Mouse (Mus musculus) heart, embryonic 10.5 days (tissue): ENCODE measurements around the gene Sigirr. TPM values are rescaled to one million over a fixed set of nuclear protein-coding genes. Genes with fewer than 3 reads are reported as not detected.

Experiments
- DNase-seq: peaks from one replicate; pipeline ENCODE4 v3.0.0-alpha.2; 2017; ENCODE audit warnings: low spot score
- H3K27ac ChIP-seq: fragments of 300-500 bp; sonication (generic); 2 replicates; pipeline ENCODE4 v1.5.1; 2016; ENCODE audit warnings: mild to moderate bottlenecking
- H3K27me3 ChIP-seq: fragments of 300-500 bp; sonication (generic); 2 replicates; pipeline ENCODE4 v1.6.1; 2016; ENCODE audit warnings: mild to moderate bottlenecking; ENCODE audit not compliant: poor library complexity, insufficient read depth, severe bottlenecking
- H3K36me3 ChIP-seq: fragments of 300-500 bp; sonication (generic); 2 replicates; pipeline ENCODE4 v1.6.1; 2016; ENCODE audit warnings: mild to moderate bottlenecking, moderate library complexity
- H3K4me1 ChIP-seq: fragments of 300-500 bp; sonication (generic); 2 replicates; pipeline ENCODE4 v1.6.1; 2016; ENCODE audit warnings: mild to moderate bottlenecking
- H3K4me3 ChIP-seq: fragments of 300-500 bp; sonication (generic); 2 replicates; pipeline ENCODE4 v1.5.1; 2016; ENCODE audit warnings: mild to moderate bottlenecking, moderate library complexity
- H3K9me3 ChIP-seq: fragments of 300-500 bp; sonication (generic); 2 replicates; pipeline ENCODE4 v1.6.1; 2016; ENCODE audit warnings: mild to moderate bottlenecking, moderate library complexity
- WGBS: fragments of 180-500 bp; shearing (Covaris S2); methylation state at CpG from one replicate; pipeline ENCODE4 v1.1.7; 2016; 5-methylcytosine and 5-hydroxymethylcytosine counted together
- polyA plus RNA-seq: library from polyadenylated mRNA; unstranded; fragments of >200 nt; fragmentation: Nextera tagmentation; extraction: Ambion mirVana; gene quantifications from 2 replicates; pipeline ENCODE4 v1.2.1, GENCODE M21; 2016

Gene Sigirr
- polyA plus RNA-seq, 1 experiment from 2014 or later = 5.7 TPM

- DNase-seq = no peak
- H3K9me3 ChIP-seq = no peaks in the 10 kb centered on the region
- no peaks in the 10 kb centered on the region for H3K36me3 ChIP-seq
- peaks cover 18% of the 10 kb centered on the region for H3K4me1 ChIP-seq
- no peak overlapping the region for H3K4me3 ChIP-seq
- peaks cover 15% of the 10 kb centered on the region for H3K27me3 ChIP-seq
- H3K27ac ChIP-seq = no peak overlapping the region
- WGBS = 55% methylated on average over 17 of the region's 17 CpGs
Observed at GRCm38 (mm10) chr7:141051060-141051685, 49.2 kb downstream of the Sigirr start.

GRCm38 (mm10) chr7:141049326-141049725 lies 51.0 kb downstream of the Sigirr start:
- no peak for DNase-seq
- Histone ChIP-seq H3K4me3 (no peak overlapping the region), H3K27ac (no peak overlapping the region), H3K36me3 (no peaks in the 10 kb centered on the region), H3K9me3 (no peaks in the 10 kb centered on the region), H3K4me1 (peaks cover 18% of the 10 kb centered on the region), H3K27me3 (peaks cover 15% of the 10 kb centered on the region)
- 71% methylated on average over 2 of the region's 2 CpGs for WGBS

GRCm38 (mm10) chr7:141048226-141049218 lies 51.9 kb downstream of the Sigirr start:
- DNase-seq = peak; percentile 95
- Histone ChIP-seq H3K27me3 (peaks cover 15% of the 10 kb centered on the region), H3K9me3 (no peaks in the 10 kb centered on the region), H3K27ac (peak overlapping the region; percentile 70), H3K36me3 (no peaks in the 10 kb centered on the region), H3K4me3 (peak overlapping the region; percentile 51), H3K4me1 (peaks cover 18% of the 10 kb centered on the region)
- 10% methylated on average over 21 of the region's 21 CpGs for WGBS

GRCm38 (mm10) chr7:141047581-141048225 lies 52.7 kb downstream of the Sigirr start:
- no peaks in the 10 kb centered on the region for H3K36me3 ChIP-seq
- H3K4me3 ChIP-seq = peak overlapping the region; percentile 51
- peaks cover 21% of the 10 kb centered on the region for H3K27me3 ChIP-seq
- no peak for DNase-seq
- peak overlapping the region; percentile 70 for H3K27ac ChIP-seq
- no peaks in the 10 kb centered on the region for H3K9me3 ChIP-seq
- 6% methylated on average over 15 of the region's 19 CpGs for WGBS
- peaks cover 18% of the 10 kb centered on the region for H3K4me1 ChIP-seq

GRCm38 (mm10) chr7:141046931-141047580 lies 53.3 kb downstream of the Sigirr start:
- 53% methylated on average over 6 of the region's 6 CpGs for WGBS
- H3K36me3 ChIP-seq = no peaks in the 10 kb centered on the region
- H3K27ac ChIP-seq = peak overlapping the region; percentile 70; the same call in 1 of the 2 replicates
- no peaks in the 10 kb centered on the region for H3K9me3 ChIP-seq
- H3K4me3 ChIP-seq = peak overlapping the region; percentile 51
- DNase-seq = no peak
- peaks cover 16% of the 10 kb centered on the region for H3K27me3 ChIP-seq
- peaks cover 18% of the 10 kb centered on the region for H3K4me1 ChIP-seq

GRCm38 (mm10) chr7:141042539-141042938 lies 57.8 kb downstream of the Sigirr start:
- Histone ChIP-seq H3K9me3 (no peaks in the 10 kb centered on the region), H3K36me3 (no peaks in the 10 kb centered on the region), H3K4me1 (peaks cover 11% of the 10 kb centered on the region), H3K4me3 (no peak overlapping the region), H3K27ac (no peak overlapping the region), H3K27me3 (peaks cover 14% of the 10 kb centered on the region)
- no peak for DNase-seq
- WGBS = 35% methylated on average over 4 of the region's 4 CpGs

- DNase-seq = peak; percentile 82
Observed at GRCm38 (mm10) chr7:141041661-141042060, 58.7 kb downstream of the Sigirr start.

More at GRCm38 (mm10) chr7:141041661-141042060, 58.7 kb downstream of the Sigirr start:
- Histone ChIP-seq H3K4me1 (0 out of 2 replicates have a peak, but pooled peaks cover 4% of the 10 kb centered on the region), H3K27me3 (peaks cover 8% of the 10 kb centered on the region), H3K36me3 (no peaks in the 10 kb centered on the region), H3K9me3 (no peaks in the 10 kb centered on the region), H3K27ac (peak overlapping the region; percentile 7; the same call in 1 of the 2 replicates), H3K4me3 (no peak overlapping the region)
- 37% methylated on average over 5 of the region's 5 CpGs for WGBS

Other genes with a start within 250 kb of the Sigirr start
- not detected in 2 replicates for gene Gm45785, start 244.2 kb downstream of the Sigirr start, polyA plus RNA-seq
- gene Ric8a, start 243.6 kb downstream of the Sigirr start, polyA plus RNA-seq = 47.3 and 58.8 TPM in 2 replicates
- gene Bet1l, start 243.0 kb downstream of the Sigirr start, polyA plus RNA-seq = 28.1 and 31.4 TPM in 2 replicates
- 249 and 270 TPM in 2 replicates for gene Psmd13, start 218.6 kb downstream of the Sigirr start, polyA plus RNA-seq
- 31.5 and 40.1 TPM in 2 replicates for gene Sirt3, start 218.3 kb downstream of the Sigirr start, polyA plus RNA-seq
- 13.6 and 46.8 TPM in 2 replicates for gene Cox8b, start 200.1 kb downstream of the Sigirr start, polyA plus RNA-seq
- 0.14 TPM in 1 of 2 replicates, not detected in the other for gene Nlrp6, start 179.7 kb downstream of the Sigirr start, polyA plus RNA-seq
- gene Pgghg, start 159.2 kb downstream of the Sigirr start, polyA plus RNA-seq = 13.7 and 16.1 TPM in 2 replicates
- gene Ifitm5, start 150.3 kb downstream of the Sigirr start, polyA plus RNA-seq = 1.8 and 2.3 TPM in 2 replicates
- not detected in 2 replicates for gene Gm45717, start 144.6 kb downstream of the Sigirr start, polyA plus RNA-seq
- gene Ifitm2, start 144.6 kb downstream of the Sigirr start, polyA plus RNA-seq = 402 and 508 TPM in 2 replicates
- 3.6 and 12.5 TPM in 2 replicates for gene Ifitm1, start 133.4 kb downstream of the Sigirr start, polyA plus RNA-seq
- gene Ifitm3, start 89.8 kb downstream of the Sigirr start, polyA plus RNA-seq = 24.5 and 32.7 TPM in 2 replicates
- gene Ifitm6, start 82.6 kb downstream of the Sigirr start, polyA plus RNA-seq = not detected in 2 replicates
- gene Gm17387, start 71.4 kb downstream of the Sigirr start, polyA plus RNA-seq = not detected in 2 replicates
- gene B4galnt4, start 39.5 kb downstream of the Sigirr start, polyA plus RNA-seq = 2.6 and 12.7 TPM in 2 replicates
- gene Pkp3, start 22.4 kb downstream of the Sigirr start, polyA plus RNA-seq = 0.94 and 3.4 TPM in 2 replicates
- 0.42 and 0.97 TPM in 2 replicates for gene Ano9, start 17.2 kb upstream of the Sigirr start, polyA plus RNA-seq
- gene Ptdss2, start 21.8 kb upstream of the Sigirr start, polyA plus RNA-seq = 87.8 and 91.1 TPM in 2 replicates
- gene Rnh1, start 72.3 kb upstream of the Sigirr start, polyA plus RNA-seq = 103 and 105 TPM in 2 replicates
- 89.6 and 92.6 TPM in 2 replicates for gene Hras, start 93.4 kb upstream of the Sigirr start, polyA plus RNA-seq
- gene Lrrc56, start 93.6 kb upstream of the Sigirr start, polyA plus RNA-seq = 3.3 and 6.7 TPM in 2 replicates
- 1.4 and 2.1 TPM in 2 replicates for gene Lmntd2, start 113.5 kb upstream of the Sigirr start, polyA plus RNA-seq
- 22.6 and 41.4 TPM in 2 replicates for gene Rassf7, start 115.3 kb upstream of the Sigirr start, polyA plus RNA-seq
- 73.5 and 84.7 TPM in 2 replicates for gene Phrf1, start 128.2 kb upstream of the Sigirr start, polyA plus RNA-seq
- 0.39 and 0.60 TPM in 2 replicates for gene Irf7, start 165.9 kb upstream of the Sigirr start, polyA plus RNA-seq
- gene Cdhr5, start 176.2 kb upstream of the Sigirr start, polyA plus RNA-seq = not detected in 2 replicates
- gene Sct, start 178.6 kb upstream of the Sigirr start, polyA plus RNA-seq = 1.7 and 5.0 TPM in 2 replicates
- 0.13 TPM in 1 of 2 replicates, not detected in the other for gene Drd4, start 191.4 kb upstream of the Sigirr start, polyA plus RNA-seq
- gene Deaf1, start 227.1 kb upstream of the Sigirr start, polyA plus RNA-seq = 35.6 and 39.4 TPM in 2 replicates
- 39.5 and 41.2 TPM in 2 replicates for gene Tmem80, start 227.2 kb upstream of the Sigirr start, polyA plus RNA-seq
- 3.1 and 8.2 TPM in 2 replicates for gene Eps8l2, start 238.3 kb upstream of the Sigirr start, polyA plus RNA-seq